Mouse (Mus musculus) liver, adult 2 months (tissue): ENCODE measurements around the gene Serpinb9c. TPM values are rescaled to one million over a fixed set of nuclear protein-coding genes. Genes with fewer than 3 reads are reported as not detected.

ENCODE experiments used
- DNase-seq: peaks from one replicate; pipeline ENCODE4 v3.0.0-alpha.2; 2011; ENCODE audit warnings: low read depth, low spot score; ENCODE audit errors: extremely low read depth
- H3K27ac ChIP-seq: fragments of 200-500 bp; replicated peaks from 2 replicates; pipeline ENCODE4 v1.5.1; 2012; ENCODE audit warnings: low read depth, mild to moderate bottlenecking, control low read depth, inconsistent platforms, low read length; ENCODE audit not compliant: insufficient read depth
- H3K27me3 ChIP-seq: fragments of 200-500 bp; 2 replicates; pipeline ENCODE4 v1.6.1; 2012; ENCODE audit warnings: mild to moderate bottlenecking, moderate library complexity, low read length, inconsistent platforms; ENCODE audit not compliant: control insufficient read depth, insufficient read depth
- H3K36me3 ChIP-seq: fragments of 200-500 bp; 2 replicates; pipeline ENCODE4 v1.6.1; 2012; ENCODE audit warnings: low read length, inconsistent platforms; ENCODE audit not compliant: control insufficient read depth, insufficient read depth
- H3K4me1 ChIP-seq: fragments of 200-500 bp; 2 replicates; pipeline ENCODE4 v1.6.1; 2011; ENCODE audit warnings: low read length; ENCODE audit not compliant: control insufficient read depth, insufficient read depth
- H3K4me3 ChIP-seq: fragments of 200-500 bp; 2 replicates; pipeline ENCODE4 v1.5.1; 2011; ENCODE audit warnings: low read depth, mild to moderate bottlenecking, control low read depth, low read length, moderate library complexity; ENCODE audit not compliant: insufficient read depth
- H3K79me2 ChIP-seq: fragments of 200-500 bp; 2 replicates; pipeline ENCODE4 v1.6.1; 2012; ENCODE audit warnings: inconsistent platforms, mild to moderate bottlenecking, low read length, moderate library complexity; ENCODE audit not compliant: control insufficient read depth, insufficient read depth
- H3K9ac ChIP-seq: fragments of 200-500 bp; 2 replicates; pipeline ENCODE4 v1.6.1; 2012; ENCODE audit warnings: low read depth, mild to moderate bottlenecking, control low read depth, inconsistent platforms, low read length
- CTCF ChIP-seq: fragments of 200-500 bp; IDR thresholded peaks from 2 replicates; pipeline ENCODE4 v1.5.1; 2011; ENCODE audit warnings: low read depth, low read length, control low read depth
- POLR2A ChIP-seq: fragments of 200-500 bp; IDR thresholded peaks from 2 replicates; pipeline ENCODE4 v1.6.1; 2011; ENCODE audit warnings: low read length, control low read depth; ENCODE audit not compliant: insufficient read depth; ENCODE audit errors: extremely low read depth
- WGBS: fragments of 180-500 bp; shearing (Covaris S2); methylation state at CpG from one replicate; pipeline ENCODE4 v1.1.7; 2018; 5-methylcytosine and 5-hydroxymethylcytosine counted together
- polyA plus RNA-seq: library from polyadenylated mRNA; depleted of rRNA; stranded (reverse); fragments of >200 nt; gene quantifications from 2 replicates; pipeline ENCODE4 v1.2.3, GENCODE M21; 2012; rRNA removed
- total RNA-seq: library from RNA; depleted of rRNA; stranded (reverse); fragments of >200 nt; gene quantifications from 2 replicates; pipeline ENCODE4 v1.2.3, GENCODE M21; 2014; rRNA removed

Serpinb9c gene
- total and polyA plus RNA-seq, 2 experiments, result not detected

DNA sequence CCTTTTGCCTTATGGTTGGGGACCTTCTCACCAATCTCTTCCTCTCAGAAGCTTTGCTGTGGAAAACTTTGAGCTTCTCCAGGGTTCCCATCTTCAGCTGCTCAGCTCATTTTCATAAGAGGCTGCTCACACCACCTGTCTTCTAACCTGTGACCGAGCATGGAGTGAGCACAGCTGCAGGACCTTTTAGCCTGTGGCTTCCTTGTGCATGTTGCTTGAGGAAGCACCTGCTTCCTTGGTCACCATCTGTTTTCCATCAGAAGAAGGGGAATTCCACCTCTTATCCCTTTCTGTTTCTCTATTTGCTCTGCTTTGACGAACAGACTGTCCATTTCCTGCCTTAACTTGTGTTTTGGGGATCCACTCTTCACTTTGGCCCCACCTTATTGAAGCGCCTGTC lies 46.5 kb downstream of the Serpinb9c start:
- TF ChIP-seq CTCF (no peak), POLR2A (no peak)

DNA sequence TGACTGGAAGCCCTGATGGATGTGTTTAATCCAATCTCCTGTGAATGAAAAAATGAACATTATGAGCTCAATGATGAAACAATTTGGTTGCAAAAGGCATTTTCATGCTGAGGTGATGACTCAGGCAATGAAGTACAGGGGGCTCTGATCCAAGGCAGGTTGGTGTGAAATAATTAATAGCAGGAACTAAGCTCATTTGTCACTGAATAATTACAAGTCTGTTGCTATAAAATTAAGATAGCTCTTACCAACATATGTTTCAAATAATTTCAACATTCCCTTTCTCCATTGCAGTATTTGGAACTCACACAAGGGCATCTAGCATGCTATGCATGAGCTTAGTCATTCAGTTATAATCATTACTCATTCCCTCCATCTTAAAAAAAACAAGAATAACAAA lies 53.9 kb downstream of the Serpinb9c start:
- H3K9ac ChIP-seq, result no peak overlapping the region

More for the DNA sequence above, 46.5 kb downstream of the Serpinb9c start:
- no peak overlapping the region for H3K4me3 ChIP-seq
- no peaks in the 10 kb centered on the region for H3K36me3 ChIP-seq
- no peaks in the 10 kb centered on the region for H3K79me2 ChIP-seq
- 55% methylated on average over 3 of the region's 3 CpGs for whole genome bisulfite sequencing
- no peak for DNase-seq
- H3K9ac ChIP-seq, result no peak overlapping the region
- no peaks in the 10 kb centered on the region for H3K4me1 ChIP-seq
- no peaks in the 10 kb centered on the region for H3K27me3 ChIP-seq
- H3K27ac ChIP-seq, result no peak overlapping the region

More for the DNA sequence above, 53.9 kb downstream of the Serpinb9c start:
- no peak overlapping the region for H3K27ac ChIP-seq
- no peaks in the 10 kb centered on the region for H3K79me2 ChIP-seq
- TF ChIP-seq POLR2A (no peak), CTCF (no peak)
- H3K36me3 ChIP-seq, result no peaks in the 10 kb centered on the region
- no peak for DNase-seq
- H3K4me1 ChIP-seq, result no peaks in the 10 kb centered on the region
- no peak overlapping the region for H3K4me3 ChIP-seq
- H3K27me3 ChIP-seq, result no peaks in the 10 kb centered on the region

Other genes with a start within 250 kb of the Serpinb9c start
- 2.6 and 2.7 TPM in 2 replicates for gene Serpinb6b, start 194.5 kb downstream of the Serpinb9c start, total RNA-seq
- 0.33 and 0.60 TPM in 2 replicates for gene Serpinb6b, start 194.5 kb downstream of the Serpinb9c start, polyA plus RNA-seq
- gene Serpinb9, start 156.5 kb downstream of the Serpinb9c start, total RNA-seq, result 7.2 and 11.9 TPM in 2 replicates
- 1.8 and 2.6 TPM in 2 replicates for gene Serpinb9, start 156.5 kb downstream of the Serpinb9c start, polyA plus RNA-seq
- gene Serpinb9b, start 132.3 kb downstream of the Serpinb9c start, total RNA-seq, result not detected in 2 replicates
- gene Serpinb9b, start 132.3 kb downstream of the Serpinb9c start, polyA plus RNA-seq, result 0.04 and 0.05 TPM in 2 replicates
- 0.09 TPM in 1 of 2 replicates, not detected in the other for gene Serpinb1b, start 81.2 kb downstream of the Serpinb9c start, total RNA-seq
- not detected in 2 replicates for gene Serpinb1b, start 81.2 kb downstream of the Serpinb9c start, polyA plus RNA-seq
- gene Serpinb9d, start 33.2 kb upstream of the Serpinb9c start, total RNA-seq, result not detected in 2 replicates
- gene Serpinb9d, start 33.2 kb upstream of the Serpinb9c start, polyA plus RNA-seq, result not detected in 2 replicates
- gene Serpinb9e, start 89.9 kb upstream of the Serpinb9c start, total RNA-seq, result not detected in 2 replicates
- gene Serpinb9e, start 89.9 kb upstream of the Serpinb9c start, polyA plus RNA-seq, result not detected in 2 replicates
- gene Serpinb9f, start 164.3 kb upstream of the Serpinb9c start, total RNA-seq, result not detected in 2 replicates
- gene Serpinb9f, start 164.3 kb upstream of the Serpinb9c start, polyA plus RNA-seq, result not detected in 2 replicates
- not detected in 2 replicates for gene Gm11397, start 236.0 kb upstream of the Serpinb9c start, total RNA-seq
- gene Gm11397, start 236.0 kb upstream of the Serpinb9c start, polyA plus RNA-seq, result not detected in 2 replicates